Mouse (Mus musculus) hindbrain, embryonic 13.5 days (tissue): Measurements from ENCODE around the gene Ost4. TPM values are rescaled to one million over a fixed set of nuclear protein-coding genes. Genes with fewer than 3 reads are reported as not detected.

Experiments
- ATAC-seq: fragments of 200-750 bp; cut with Nextera tagmentation; 2 replicates; pipeline ENCODE4 v1.8.0; 2017; ENCODE audit warnings: moderate TSS enrichment; ENCODE audit not compliant: low FRiP score
- H3K27ac ChIP-seq: fragments of 300-500 bp; sonication (generic); 2 replicates; pipeline ENCODE4 v1.5.1; 2015; ENCODE audit warnings: inconsistent platforms, mild to moderate bottlenecking, moderate library complexity
- H3K27me3 ChIP-seq: fragments of 300-500 bp; sonication (generic); 2 replicates; pipeline ENCODE4 v1.6.1; 2015; ENCODE audit warnings: mild to moderate bottlenecking, inconsistent platforms
- H3K36me3 ChIP-seq: fragments of 300-500 bp; sonication (generic); 2 replicates; pipeline ENCODE4 v1.6.1; 2015; ENCODE audit warnings: mild to moderate bottlenecking, inconsistent platforms
- H3K4me1 ChIP-seq: fragments of 300-500 bp; sonication (generic); replicated peaks from 2 replicates; pipeline ENCODE4 v1.6.1; 2015; ENCODE audit warnings: inconsistent platforms
- H3K4me2 ChIP-seq: fragments of 300-500 bp; sonication (generic); 2 replicates; pipeline ENCODE4 v1.6.1; 2015; ENCODE audit warnings: inconsistent platforms, mild to moderate bottlenecking, moderate library complexity
- H3K4me3 ChIP-seq: fragments of 300-500 bp; sonication (generic); 2 replicates; pipeline ENCODE4 v1.5.1; 2015; ENCODE audit warnings: mild to moderate bottlenecking, inconsistent platforms
- H3K9ac ChIP-seq: fragments of 300-500 bp; sonication (generic); 2 replicates; pipeline ENCODE4 v1.6.1; 2015; ENCODE audit warnings: mild to moderate bottlenecking, inconsistent platforms
- H3K9me3 ChIP-seq: fragments of 300-500 bp; sonication (generic); 2 replicates; pipeline ENCODE4 v1.6.1; 2016; ENCODE audit warnings: inconsistent platforms
- WGBS: fragments of 180-500 bp; shearing (Covaris S2); methylation state at CpG from one replicate; pipeline ENCODE4 v1.1.7; 2015; 5-methylcytosine and 5-hydroxymethylcytosine counted together
- polyA plus RNA-seq: library from polyadenylated mRNA; unstranded; fragments of >200 nt; fragmentation: Nextera tagmentation; extraction: Ambion mirVana; gene quantifications from 2 replicates; pipeline ENCODE4 v1.2.1, GENCODE M21; 2015

The Ost4 gene
- polyA plus RNA-seq, 1 experiment from 2014 or later: 289 TPM

GRCm38 (mm10) chr5:30921256-30922033 lies 13.9 kb upstream of the Ost4 start, which contains the start of gene Khk:
TSS of gene Khk (plus strand) at chr5:30921431.
- Histone ChIP-seq H3K27ac (peak within 1 kb of the TSS; percentile 70), H3K4me3 (peak within 1 kb of the TSS; percentile 52), H3K36me3 (no peaks in the 10 kb centered on the region), H3K9me3 (no peaks in the 10 kb centered on the region), H3K4me1 (peaks cover 20% of the 10 kb centered on the region), H3K4me2 (peak within 1 kb of the TSS; percentile 87), H3K9ac (peak within 1 kb of the TSS; percentile 77), H3K27me3 (peaks cover 20% of the 10 kb centered on the region; the same call in 1 of the 2 replicates)
- ATAC-seq: peak; percentile 80
- WGBS: under 1% methylated on average over 39 of the region's 40 CpGs

GRCm38 (mm10) chr5:30920621-30921020 lies 13.0 kb upstream of the Ost4 start:
- WGBS: 65% methylated on average over 19 of the region's 19 CpGs
- Histone ChIP-seq H3K27ac (no peak overlapping the region), H3K4me1 (peaks cover 21% of the 10 kb centered on the region), H3K36me3 (no peaks in the 10 kb centered on the region), H3K27me3 (peaks cover 20% of the 10 kb centered on the region; the same call in 1 of the 2 replicates), H3K9me3 (no peaks in the 10 kb centered on the region), H3K4me3 (no peak overlapping the region), H3K4me2 (peak overlapping the region; percentile 87), H3K9ac (0 out of 2 replicates have a peak overlapping the region, but pooled peaks have one; percentile 20)
- ATAC-seq: peak; percentile 3

DNA sequence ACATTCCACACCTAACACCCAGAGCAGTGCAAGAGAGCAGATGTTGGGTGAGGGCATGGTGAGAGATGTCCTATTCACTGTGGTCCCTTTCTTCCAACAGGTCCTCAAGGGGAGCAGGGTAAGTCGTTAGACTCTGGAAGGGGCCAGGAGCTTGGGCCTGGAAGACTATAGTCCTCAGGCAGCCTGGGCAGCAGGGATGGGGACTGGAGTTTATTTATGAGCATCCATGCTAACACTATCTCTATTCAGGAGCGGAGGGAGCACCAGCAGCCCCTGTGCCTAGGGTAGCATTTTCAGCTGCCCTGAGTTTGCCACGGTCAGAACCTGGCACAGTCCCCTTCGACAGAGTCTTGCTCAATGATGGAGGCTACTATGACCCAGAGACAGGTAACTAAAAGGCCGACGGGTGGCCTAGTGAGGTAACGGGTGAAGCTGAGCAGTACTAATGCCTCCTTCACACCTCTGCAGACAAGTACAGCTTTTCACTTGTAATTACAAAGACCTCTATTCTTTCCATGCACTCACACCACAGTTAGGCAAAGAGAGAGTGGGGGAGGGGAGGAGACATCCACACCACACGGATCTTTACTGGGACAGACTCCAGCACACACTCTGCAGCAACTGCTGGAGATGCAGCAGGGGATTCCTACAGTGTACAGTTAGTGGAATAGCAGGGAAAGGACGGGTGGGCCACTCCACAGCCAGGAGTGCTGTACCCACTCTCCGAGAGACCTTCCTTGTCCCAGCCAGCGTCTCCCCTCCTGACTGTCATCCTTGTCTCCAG lies 12.4 kb upstream of the Ost4 start:
- Histone ChIP-seq H3K4me3 (no peak overlapping the region), H3K4me1 (peaks cover 27% of the 10 kb centered on the region), H3K36me3 (no peaks in the 10 kb centered on the region), H3K27ac (no peak overlapping the region), H3K9ac (peak overlapping the region; percentile 20; the same call in 1 of the 2 replicates), H3K27me3 (peaks cover 20% of the 10 kb centered on the region; the same call in 1 of the 2 replicates), H3K9me3 (no peaks in the 10 kb centered on the region), H3K4me2 (no peak overlapping the region)
- 69% methylated on average over 11 of the region's 11 CpGs for WGBS
- ATAC-seq: no peak

DNA sequence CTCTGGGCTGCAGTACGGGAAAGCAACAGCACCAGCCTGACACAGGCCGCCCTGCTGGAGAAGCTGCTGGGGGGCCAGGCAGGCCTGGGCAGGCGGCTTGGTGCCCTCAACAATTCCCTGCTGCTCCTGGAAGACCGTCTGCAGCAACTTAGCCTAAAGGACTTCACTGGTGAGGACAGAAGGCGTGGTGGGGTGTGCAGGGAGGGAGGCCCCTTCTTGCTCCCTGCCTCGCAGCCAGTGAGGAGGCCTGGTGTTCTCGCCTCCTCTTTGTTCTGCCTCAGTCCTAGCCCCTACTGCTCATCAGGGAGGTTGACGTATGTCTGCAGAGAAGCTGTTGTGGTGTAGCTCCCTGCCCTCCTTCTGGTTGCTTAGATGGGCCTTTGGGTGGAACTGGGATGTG lies 11.1 kb upstream of the Ost4 start:
- no peak for ATAC-seq
- H3K4me3 ChIP-seq: no peak overlapping the region
- WGBS: 81% methylated on average over 8 of the region's 8 CpGs
- no peaks in the 10 kb centered on the region for H3K9me3 ChIP-seq
- H3K27ac ChIP-seq: no peak overlapping the region
- no peak overlapping the region; the same call in 1 of the 2 replicates for H3K9ac ChIP-seq
- H3K4me1 ChIP-seq: peaks cover 39% of the 10 kb centered on the region
- H3K36me3 ChIP-seq: no peaks in the 10 kb centered on the region
- no peak overlapping the region for H3K4me2 ChIP-seq
- peaks cover 12% of the 10 kb centered on the region; the same call in 1 of the 2 replicates for H3K27me3 ChIP-seq

DNA sequence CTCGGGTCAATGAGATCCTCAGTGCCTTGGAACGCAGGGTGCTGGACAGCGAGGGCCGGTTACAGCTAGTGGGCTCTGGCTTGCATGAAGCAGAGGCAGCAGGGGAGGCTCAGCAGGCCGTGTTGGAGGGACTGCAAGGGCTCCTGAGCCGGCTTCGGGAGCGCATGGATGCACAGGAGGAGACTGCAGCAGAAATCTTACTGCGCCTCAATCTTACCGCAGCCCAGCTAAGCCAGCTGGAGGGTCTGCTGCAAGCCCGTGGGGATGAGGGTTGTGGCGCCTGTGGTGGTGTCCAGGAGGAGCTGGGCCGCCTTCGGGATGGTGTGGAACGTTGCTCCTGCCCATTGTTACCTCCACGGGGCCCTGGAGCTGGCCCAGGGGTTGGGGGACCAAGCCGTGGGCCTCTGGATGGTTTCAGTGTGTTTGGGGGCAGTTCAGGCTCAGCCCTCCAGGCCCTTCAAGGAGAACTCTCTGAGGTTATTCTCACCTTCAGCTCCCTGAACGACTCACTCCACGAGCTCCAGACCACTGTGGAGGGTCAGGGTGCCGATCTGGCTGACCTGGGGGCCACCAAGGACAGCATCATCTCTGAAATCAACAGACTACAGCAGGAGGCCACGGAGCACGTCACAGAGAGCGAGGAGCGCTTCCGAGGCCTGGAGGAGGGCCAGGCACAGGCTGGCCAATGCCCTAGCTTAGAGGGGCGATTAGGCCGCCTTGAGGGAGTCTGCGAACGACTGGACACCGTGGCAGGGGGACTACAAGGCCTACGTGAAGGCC lies 10.5 kb upstream of the Ost4 start:
- peaks cover 6% of the 10 kb centered on the region; the same call in 1 of the 2 replicates for H3K27me3 ChIP-seq
- H3K27ac ChIP-seq: no peak overlapping the region
- H3K4me3 ChIP-seq: no peak overlapping the region
- no peak overlapping the region for H3K4me2 ChIP-seq
- peaks cover 45% of the 10 kb centered on the region for H3K4me1 ChIP-seq
- H3K36me3 ChIP-seq: no peaks in the 10 kb centered on the region
- no peak overlapping the region for H3K9ac ChIP-seq
- H3K9me3 ChIP-seq: no peaks in the 10 kb centered on the region
- 84% methylated on average over 31 of the region's 31 CpGs for WGBS
- ATAC-seq: no peak

DNA sequence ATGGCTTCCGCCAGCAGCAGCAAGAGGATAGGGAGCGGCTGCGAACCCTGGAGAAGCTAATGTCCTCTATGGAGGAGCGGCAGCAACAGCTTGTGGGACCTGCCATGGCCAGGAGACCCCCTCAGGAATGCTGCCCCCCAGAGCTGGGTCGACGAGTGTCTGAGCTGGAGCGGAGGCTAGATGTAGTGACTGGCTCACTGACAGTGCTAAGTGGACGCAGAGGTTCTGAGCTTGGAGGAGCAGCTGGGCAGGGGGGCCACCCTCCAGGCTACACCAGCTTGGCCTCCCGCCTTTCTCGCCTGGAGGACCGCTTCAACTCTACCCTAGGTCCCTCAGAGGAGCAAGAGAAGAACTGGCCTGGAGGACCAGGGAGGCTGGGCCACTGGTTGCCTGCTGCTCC lies 9.8 kb upstream of the Ost4 start:
- 89% methylated on average over 11 of the region's 11 CpGs for WGBS
- H3K4me1 ChIP-seq: peaks cover 45% of the 10 kb centered on the region
- ATAC-seq: no peak
- no peaks in the 10 kb centered on the region for H3K9me3 ChIP-seq
- H3K4me3 ChIP-seq: no peak overlapping the region
- no peak overlapping the region for H3K4me2 ChIP-seq
- 0 out of 2 replicates have a peak overlapping the region, but pooled peaks have one; percentile 29 for H3K9ac ChIP-seq
- H3K27ac ChIP-seq: no peak overlapping the region
- no peaks in the 10 kb centered on the region for H3K36me3 ChIP-seq
- H3K27me3 ChIP-seq: no peaks in the 10 kb centered on the region

- 98% methylated on average over 9 of the region's 9 CpGs for WGBS
- Histone ChIP-seq H3K27me3 (no peaks in the 10 kb centered on the region), H3K4me1 (peaks cover 45% of the 10 kb centered on the region), H3K9me3 (no peaks in the 10 kb centered on the region), H3K4me3 (no peak overlapping the region), H3K9ac (0 out of 2 replicates have a peak overlapping the region, but pooled peaks have one; percentile 29), H3K4me2 (no peak overlapping the region), H3K36me3 (no peaks in the 10 kb centered on the region), H3K27ac (0 out of 2 replicates have a peak overlapping the region, but pooled peaks have one; percentile 46)
- no peak for ATAC-seq
Measured at GRCm38 (mm10) chr5:30916841-30917240, 9.3 kb upstream of the Ost4 start.

DNA sequence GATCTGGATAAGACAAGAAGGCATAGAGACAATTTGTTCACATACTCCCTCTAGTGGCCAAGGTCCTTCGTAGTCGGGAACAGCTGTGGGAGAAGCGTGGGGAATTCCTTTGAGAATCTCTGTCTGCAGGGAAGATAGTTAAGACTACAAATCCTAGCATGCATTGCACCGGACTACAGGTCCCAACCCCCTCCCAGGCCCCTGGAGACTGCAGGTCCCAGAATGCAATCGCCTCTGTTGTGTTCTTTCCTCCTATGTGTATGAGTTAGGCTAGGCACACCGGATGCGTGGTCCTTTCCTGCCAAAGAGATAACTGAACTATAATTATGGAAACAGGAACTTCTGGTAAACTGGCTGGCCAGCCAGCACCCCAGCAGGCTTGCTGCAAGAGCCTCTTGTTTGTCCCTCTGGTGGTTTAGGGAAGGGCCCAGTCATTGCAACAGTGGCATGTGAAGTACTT lies 8.4 kb upstream of the Ost4 start:
- no peak overlapping the region for H3K4me3 ChIP-seq
- H3K4me2 ChIP-seq: peak overlapping the region; percentile 37
- peak; percentile 85 for ATAC-seq
- no peaks in the 10 kb centered on the region for H3K27me3 ChIP-seq
- no peaks in the 10 kb centered on the region for H3K36me3 ChIP-seq
- no peaks in the 10 kb centered on the region for H3K9me3 ChIP-seq
- H3K4me1 ChIP-seq: peaks cover 42% of the 10 kb centered on the region
- peak overlapping the region; percentile 46 for H3K27ac ChIP-seq
- H3K9ac ChIP-seq: no peak overlapping the region
- 2% methylated on average over 7 of the region's 7 CpGs for WGBS

DNA sequence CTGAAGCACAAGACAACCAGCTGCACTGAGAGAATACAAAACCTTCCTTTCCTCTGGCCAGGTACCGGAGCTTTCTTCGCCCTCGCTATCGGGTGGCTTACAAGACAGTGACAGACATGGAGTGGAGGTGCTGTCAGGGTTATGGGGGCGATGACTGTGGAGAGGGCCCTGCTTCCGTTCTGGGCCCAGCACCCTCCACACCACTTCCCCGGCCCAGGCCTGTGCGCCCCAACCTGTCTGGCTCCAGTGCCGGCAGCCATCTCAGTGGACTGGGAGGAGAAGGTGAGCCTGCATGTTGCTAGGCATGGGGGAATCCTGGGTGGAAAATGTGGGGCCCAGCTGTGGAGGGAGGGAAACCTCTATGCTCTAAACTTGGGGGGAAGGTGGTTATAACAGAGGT lies 7.9 kb upstream of the Ost4 start:
- Histone ChIP-seq H3K27ac (peak overlapping the region; percentile 55; the same call in 1 of the 2 replicates), H3K4me2 (peak overlapping the region; percentile 37)
- 65% methylated on average over 9 of the region's 9 CpGs for WGBS

DNA sequence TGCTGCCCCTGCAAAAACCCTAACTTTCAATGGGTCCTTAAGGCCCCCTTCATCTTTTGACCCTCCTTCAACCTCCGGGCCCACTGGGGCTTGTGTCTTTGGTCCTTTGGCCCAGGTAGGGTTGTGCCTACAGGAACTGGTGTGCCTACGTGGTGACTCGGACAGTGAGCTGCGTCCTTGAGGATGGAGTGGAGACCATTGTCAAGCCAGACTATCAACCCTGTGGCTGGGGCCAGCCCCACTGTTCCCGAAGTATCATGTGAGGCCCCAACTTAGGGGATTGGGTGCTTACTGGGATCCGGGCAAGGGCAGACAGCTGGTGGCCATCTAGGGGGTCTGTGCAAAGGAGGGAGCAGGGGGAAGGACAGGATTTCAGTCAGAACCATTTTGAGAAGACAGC lies 7.3 kb upstream of the Ost4 start:
- peak overlapping the region; percentile 56; the same call in 1 of the 2 replicates for H3K9ac ChIP-seq
- peak overlapping the region; percentile 55; the same call in 1 of the 2 replicates for H3K27ac ChIP-seq
- H3K36me3 ChIP-seq: no peaks in the 10 kb centered on the region
- H3K4me1 ChIP-seq: peaks cover 38% of the 10 kb centered on the region
- no peaks in the 10 kb centered on the region for H3K9me3 ChIP-seq
- H3K27me3 ChIP-seq: peaks cover 3% of the 10 kb centered on the region; the same call in 1 of the 2 replicates
- no peak for ATAC-seq
- peak overlapping the region; percentile 28; the same call in 1 of the 2 replicates for H3K4me3 ChIP-seq
- peak overlapping the region; percentile 37 for H3K4me2 ChIP-seq
- WGBS: 84% methylated on average over 6 of the region's 6 CpGs

More for the DNA sequence above, 7.9 kb upstream of the Ost4 start:
- no peaks in the 10 kb centered on the region for H3K9me3 ChIP-seq
- ATAC-seq: peak; percentile 25
- peak overlapping the region; percentile 56; the same call in 1 of the 2 replicates for H3K9ac ChIP-seq
- H3K4me3 ChIP-seq: peak overlapping the region; percentile 5; the same call in 1 of the 2 replicates
- no peaks in the 10 kb centered on the region for H3K36me3 ChIP-seq
- H3K4me1 ChIP-seq: peaks cover 39% of the 10 kb centered on the region
- H3K27me3 ChIP-seq: peaks cover 3% of the 10 kb centered on the region; the same call in 1 of the 2 replicates

DNA sequence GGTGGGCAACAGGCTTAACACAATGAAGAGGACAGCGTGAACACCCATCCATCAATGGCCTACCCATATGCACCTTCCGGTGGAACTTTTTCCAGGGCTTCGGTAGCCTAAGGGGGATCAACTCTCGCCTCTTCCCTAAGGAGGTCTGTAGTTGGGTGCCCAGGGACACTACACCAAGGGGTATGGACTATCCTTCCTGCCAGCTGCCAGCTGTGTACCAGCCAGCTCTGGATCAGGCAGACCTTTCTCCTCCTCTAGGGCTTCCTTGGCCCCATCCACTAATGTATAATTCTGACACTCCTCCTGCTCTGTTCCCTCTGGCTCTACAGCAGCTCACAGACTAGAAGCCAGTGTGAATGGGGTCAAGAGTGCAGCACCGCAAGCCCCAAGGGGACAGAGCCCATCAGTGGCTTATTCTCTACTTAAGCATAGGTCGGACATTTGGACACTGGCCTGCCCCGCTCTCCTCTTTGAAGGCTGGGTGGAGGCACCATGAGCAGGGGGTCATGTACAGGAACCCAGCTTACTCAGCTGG lies 6.6 kb upstream of the Ost4 start:
- no peaks in the 10 kb centered on the region for H3K9me3 ChIP-seq
- peak overlapping the region; percentile 84; the same call in 1 of the 2 replicates for H3K27ac ChIP-seq
- 76% methylated on average over 7 of the region's 7 CpGs for WGBS
- no peak for ATAC-seq
- H3K36me3 ChIP-seq: no peaks in the 10 kb centered on the region
- H3K9ac ChIP-seq: peak overlapping the region; percentile 56; the same call in 1 of the 2 replicates
- peak overlapping the region; percentile 37 for H3K4me2 ChIP-seq
- H3K4me3 ChIP-seq: peak overlapping the region; percentile 28
- H3K4me1 ChIP-seq: peaks cover 39% of the 10 kb centered on the region
- peaks cover 3% of the 10 kb centered on the region; the same call in 1 of the 2 replicates for H3K27me3 ChIP-seq
